Mouse (Mus musculus): ENCODE data around the gene Tmem191c. TPM values are rescaled to one million over a fixed set of nuclear protein-coding genes. Genes with fewer than 3 reads are reported as not detected.
A peak's percentile ranks its signal among the peaks of the same experiment; 100 is the strongest.

Tmem191c gene
- polyA plus RNA-seq, 1 experiment, result 10.6 TPM

DNA sequence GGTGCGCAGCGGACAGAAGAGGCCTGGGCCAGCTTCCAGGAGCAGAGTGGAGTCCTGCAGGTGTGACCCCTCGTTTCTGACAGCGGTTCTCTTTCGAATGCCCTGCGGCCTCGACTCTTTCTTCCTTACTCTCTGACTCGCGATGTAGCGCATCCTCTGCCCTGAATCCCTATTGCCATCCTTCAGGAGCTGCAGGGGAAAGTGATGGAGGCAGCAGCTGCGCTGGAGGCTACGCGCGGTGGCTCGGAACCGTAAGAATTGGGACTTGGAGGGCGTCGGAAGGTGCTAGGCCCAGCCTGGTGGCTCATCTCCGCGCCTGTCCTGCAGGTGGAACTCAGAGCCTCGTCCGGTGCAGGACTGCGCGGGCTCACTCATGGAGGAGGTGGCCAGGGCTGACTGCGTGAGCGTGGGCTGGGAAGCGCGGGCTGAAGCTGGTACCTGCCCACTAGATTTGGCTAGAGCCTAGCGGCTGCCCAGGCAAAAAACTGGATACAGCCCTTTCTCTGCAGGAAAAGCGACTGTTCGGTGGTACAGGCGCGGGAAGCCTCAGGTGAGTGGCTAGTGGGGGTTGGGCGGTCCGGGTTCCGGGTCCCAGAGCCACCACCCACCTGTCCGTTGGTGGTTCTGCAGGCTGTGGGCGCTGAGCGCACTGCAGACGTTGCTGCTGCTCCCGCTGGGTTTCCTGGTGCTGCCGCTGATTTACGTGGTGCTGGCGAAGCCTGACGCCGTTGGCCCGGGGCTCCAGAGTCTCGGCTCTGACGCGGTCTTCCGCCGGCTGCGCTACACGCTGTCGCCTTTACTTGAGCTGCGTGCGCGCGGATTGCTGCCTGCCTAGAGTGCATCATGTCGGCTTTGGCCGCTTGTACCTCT, 1.7 kb downstream of the Tmem191c start:
- H3K4me3 ChIP-seq (ENCODE audit: low read depth, low read length), result peak overlapping the region; percentile 72
- H3K27me3 ChIP-seq (ENCODE audit: control insufficient read depth, insufficient read depth, low read length), result peaks cover 5% of the 10 kb centered on the region
- H3K36me3 ChIP-seq (ENCODE audit: control insufficient read depth, insufficient read depth, low read length), result peaks cover 13% of the 10 kb centered on the region
- no peak overlapping the region for H3K27ac ChIP-seq (ENCODE audit: insufficient read depth, low read depth, low read length)
- TF ChIP-seq POLR2A (IDR thresholded peaks at IDR 0.05; ENCODE audit: low read depth, low read length) (no peak), CTCF (IDR thresholded peaks at IDR 0.05; ENCODE audit: extremely low read depth, insufficient read length, insufficient replicate concordance, low read depth, low read length) (no peak)
- WGBS, result 19% methylated on average over 61 of the region's 61 CpGs
- peaks cover 10% of the 10 kb centered on the region for H3K4me1 ChIP-seq (ENCODE audit: control insufficient read depth, insufficient read depth, insufficient read length, low read length)

DNA sequence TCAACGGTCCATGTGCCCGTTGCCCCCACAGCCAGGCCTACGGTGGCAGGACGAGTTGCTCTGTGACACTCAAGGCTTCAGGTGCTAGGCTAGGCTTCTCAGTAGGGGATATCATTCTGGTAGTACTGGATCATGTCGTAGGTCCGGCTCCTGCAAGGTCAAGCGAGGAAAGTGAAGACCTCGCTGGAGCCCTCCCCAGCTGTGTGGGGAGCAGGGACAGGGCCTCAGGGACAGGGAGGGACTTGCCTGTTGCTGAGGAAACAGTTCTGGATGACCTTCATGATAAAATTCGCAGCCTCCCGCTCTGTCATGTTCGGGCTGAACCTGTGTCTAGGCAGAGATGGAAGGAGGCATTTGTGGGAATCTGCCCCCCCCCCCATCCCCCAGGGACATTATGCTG, 4.6 kb downstream of the Tmem191c start:
- peaks cover 5% of the 10 kb centered on the region for H3K27me3 ChIP-seq (ENCODE audit: control insufficient read depth, insufficient read depth, low read length)
- peaks cover 10% of the 10 kb centered on the region for H3K4me1 ChIP-seq (ENCODE audit: control insufficient read depth, insufficient read depth, insufficient read length, low read length)
- no peak overlapping the region for H3K4me3 ChIP-seq (ENCODE audit: low read depth, low read length)
- no peak for TF ChIP-seq POLR2A (IDR thresholded peaks at IDR 0.05; ENCODE audit: low read depth, low read length)
- H3K27ac ChIP-seq (ENCODE audit: insufficient read depth, low read depth, low read length), result no peak overlapping the region
- 93% methylated on average over 11 of the region's 11 CpGs for whole genome bisulfite sequencing
- H3K36me3 ChIP-seq (ENCODE audit: control insufficient read depth, insufficient read depth, low read length), result peaks cover 21% of the 10 kb centered on the region

DNA sequence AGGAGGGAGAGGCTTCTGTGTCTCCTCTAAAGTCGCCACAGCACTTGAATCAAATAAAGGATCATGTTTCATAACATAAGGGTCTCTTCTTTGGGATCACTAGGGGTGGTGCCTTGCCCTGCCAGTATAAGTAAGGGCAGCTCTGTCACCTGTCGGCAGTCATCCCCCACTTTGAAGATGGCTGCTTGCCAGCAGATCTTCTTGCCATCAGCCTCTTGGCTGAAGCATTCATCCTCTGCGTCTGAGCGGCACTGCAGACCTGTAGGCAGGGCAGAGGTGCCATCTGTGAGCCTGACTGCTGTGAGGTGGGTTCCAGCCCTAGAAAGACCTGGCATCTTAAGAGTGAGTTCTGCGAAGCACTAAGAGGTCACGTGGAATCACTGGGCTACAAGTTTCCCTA, 7.3 kb downstream of the Tmem191c start:
- peaks cover 34% of the 10 kb centered on the region for H3K36me3 ChIP-seq (ENCODE audit: control insufficient read depth, insufficient read depth, low read length)
- TF ChIP-seq POLR2A (IDR thresholded peaks at IDR 0.05; ENCODE audit: low read depth, low read length) (no peak), CTCF (IDR thresholded peaks at IDR 0.05; ENCODE audit: extremely low read depth, insufficient read length, insufficient replicate concordance, low read depth, low read length) (no peak)
- H3K27me3 ChIP-seq (ENCODE audit: control insufficient read depth, insufficient read depth, low read length), result no peaks in the 10 kb centered on the region
- WGBS, result 78% methylated on average over 6 of the region's 6 CpGs
- no peak overlapping the region for H3K27ac ChIP-seq (ENCODE audit: insufficient read depth, low read depth, low read length)
- no peaks in the 10 kb centered on the region for H3K4me1 ChIP-seq (ENCODE audit: control insufficient read depth, insufficient read depth, insufficient read length, low read length)
- no peak overlapping the region for H3K4me3 ChIP-seq (ENCODE audit: low read depth, low read length)

DNA sequence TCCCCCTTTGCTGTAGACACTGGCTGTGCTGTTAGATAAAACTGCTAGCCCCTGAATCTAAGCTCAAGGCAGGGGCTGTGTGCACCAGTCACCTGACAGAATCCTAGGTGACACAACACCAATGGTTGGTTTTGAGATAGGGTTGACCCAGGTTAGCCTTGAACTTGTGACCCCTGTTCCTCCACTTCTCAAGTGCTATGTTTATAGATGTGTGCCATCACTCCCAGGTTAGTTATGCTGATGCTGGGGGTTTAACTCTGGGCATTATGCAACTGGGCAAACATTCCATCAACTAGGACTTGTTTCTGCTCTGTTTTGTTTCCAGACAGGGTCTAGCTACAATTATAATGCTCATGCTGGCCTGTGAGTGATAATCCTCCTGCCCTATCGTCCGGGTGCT, 11.2 kb downstream of the Tmem191c start:
- 86% methylated on average over 2 of the region's 2 CpGs for WGBS
- Histone ChIP-seq H3K27ac (ENCODE audit: insufficient read depth, low read depth, low read length) (no peak overlapping the region), H3K4me3 (ENCODE audit: low read depth, low read length) (no peak overlapping the region), H3K4me1 (ENCODE audit: control insufficient read depth, insufficient read depth, insufficient read length, low read length) (no peaks in the 10 kb centered on the region), H3K36me3 (ENCODE audit: control insufficient read depth, insufficient read depth, low read length) (peaks cover 40% of the 10 kb centered on the region), H3K27me3 (ENCODE audit: control insufficient read depth, insufficient read depth, low read length) (no peaks in the 10 kb centered on the region)
- TF ChIP-seq POLR2A (IDR thresholded peaks at IDR 0.05; ENCODE audit: low read depth, low read length) (no peak), CTCF (IDR thresholded peaks at IDR 0.05; ENCODE audit: extremely low read depth, insufficient read length, insufficient replicate concordance, low read depth, low read length) (no peak)

DNA sequence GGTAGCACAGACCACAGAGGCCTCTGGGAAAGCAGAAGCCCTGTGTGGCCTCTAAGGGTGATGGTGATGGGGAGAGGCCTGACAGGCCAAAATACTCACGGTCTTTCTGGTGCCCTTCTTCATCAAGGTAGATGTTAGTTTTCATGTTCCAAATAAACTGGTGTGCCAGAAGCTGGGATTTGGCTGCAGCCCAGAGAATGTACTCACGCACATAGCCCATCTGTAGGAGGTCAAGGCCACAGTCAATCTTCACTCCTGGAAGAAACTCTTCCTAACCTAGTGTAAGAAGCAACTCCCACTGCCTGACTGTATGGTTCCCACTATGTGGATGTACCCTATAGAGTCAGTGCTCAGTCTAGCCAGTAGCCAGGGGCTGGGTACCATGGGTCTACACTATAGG, 15.1 kb downstream of the Tmem191c start:
- Histone ChIP-seq H3K36me3 (ENCODE audit: control insufficient read depth, insufficient read depth, low read length) (peaks cover 45% of the 10 kb centered on the region), H3K27ac (ENCODE audit: insufficient read depth, low read depth, low read length) (no peak overlapping the region), H3K4me3 (ENCODE audit: low read depth, low read length) (no peak overlapping the region), H3K4me1 (ENCODE audit: control insufficient read depth, insufficient read depth, insufficient read length, low read length) (no peaks in the 10 kb centered on the region), H3K27me3 (ENCODE audit: control insufficient read depth, insufficient read depth, low read length) (no peaks in the 10 kb centered on the region)
- TF ChIP-seq POLR2A (IDR thresholded peaks at IDR 0.05; ENCODE audit: low read depth, low read length) (no peak), CTCF (IDR thresholded peaks at IDR 0.05; ENCODE audit: extremely low read depth, insufficient read length, insufficient replicate concordance, low read depth, low read length) (no peak)
- WGBS, result 85% methylated on average over 2 of the region's 2 CpGs

DNA sequence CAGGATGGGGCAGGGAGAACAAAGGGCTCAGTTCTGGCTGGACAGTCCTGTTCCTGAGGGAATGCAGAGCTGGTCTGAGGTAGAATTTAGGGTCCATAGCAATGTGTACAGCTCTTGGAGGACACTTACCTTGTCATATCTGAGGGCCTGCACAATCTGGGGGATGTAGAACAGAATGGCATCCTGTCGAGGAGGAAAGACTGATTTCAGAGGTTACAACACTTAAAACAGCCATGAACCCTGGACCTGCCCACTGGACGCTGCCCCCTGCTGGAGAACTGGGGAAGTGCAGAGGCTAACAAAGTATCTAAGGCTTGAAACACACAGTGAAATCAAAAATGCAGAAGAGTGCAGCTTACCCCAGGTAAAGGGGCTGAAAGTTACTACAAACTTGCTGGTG, 16.9 kb downstream of the Tmem191c start:
- TF ChIP-seq CTCF (IDR thresholded peaks at IDR 0.05; ENCODE audit: extremely low read depth, insufficient read length, insufficient replicate concordance, low read depth, low read length) (peak; percentile 88; the same call in 1 of the 2 replicates), POLR2A (IDR thresholded peaks at IDR 0.05; ENCODE audit: low read depth, low read length) (no peak)
- Histone ChIP-seq H3K4me3 (ENCODE audit: low read depth, low read length) (no peak overlapping the region), H3K27ac (ENCODE audit: insufficient read depth, low read depth, low read length) (no peak overlapping the region), H3K36me3 (ENCODE audit: control insufficient read depth, insufficient read depth, low read length) (peaks cover 49% of the 10 kb centered on the region), H3K27me3 (ENCODE audit: control insufficient read depth, insufficient read depth, low read length) (no peaks in the 10 kb centered on the region), H3K4me1 (ENCODE audit: control insufficient read depth, insufficient read depth, insufficient read length, low read length) (no peaks in the 10 kb centered on the region)
- 4% methylated on average over 2 of the region's 2 CpGs for WGBS

DNA sequence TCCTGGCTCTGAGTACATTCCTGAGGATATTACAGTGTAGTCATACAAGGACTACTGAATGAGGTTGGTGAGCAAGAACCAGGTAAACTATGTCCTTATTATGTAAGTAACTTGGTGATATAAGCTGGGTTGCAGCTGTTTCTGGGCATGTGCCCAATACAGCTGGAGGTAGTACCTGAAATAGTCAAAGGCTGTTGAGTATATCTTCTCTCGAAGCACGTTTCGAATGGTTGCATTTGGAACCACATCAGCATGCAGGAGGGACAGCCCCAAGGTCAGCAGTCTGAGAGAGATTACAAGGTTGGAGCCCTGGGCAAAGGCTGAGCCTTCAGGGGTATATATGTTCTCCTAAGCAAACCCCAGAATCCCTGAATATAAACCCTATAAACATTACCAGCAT, 24.9 kb downstream of the Tmem191c start:
- H3K4me3 ChIP-seq (ENCODE audit: low read depth, low read length), result no peak overlapping the region

More for the DNA sequence above, 24.9 kb downstream of the Tmem191c start:
- Histone ChIP-seq H3K36me3 (ENCODE audit: control insufficient read depth, insufficient read depth, low read length) (peaks cover 55% of the 10 kb centered on the region), H3K4me1 (ENCODE audit: control insufficient read depth, insufficient read depth, insufficient read length, low read length) (no peaks in the 10 kb centered on the region), H3K27ac (ENCODE audit: insufficient read depth, low read depth, low read length) (no peak overlapping the region), H3K27me3 (ENCODE audit: control insufficient read depth, insufficient read depth, low read length) (no peaks in the 10 kb centered on the region)
- WGBS, result 86% methylated on average over 3 of the region's 3 CpGs
- TF ChIP-seq POLR2A (IDR thresholded peaks at IDR 0.05; ENCODE audit: low read depth, low read length), result no peak
- no peak for TF ChIP-seq CTCF (IDR thresholded peaks at IDR 0.05; ENCODE audit: extremely low read depth, insufficient read length, insufficient replicate concordance, low read depth, low read length)

All from small intestine, adult 2 months (tissue).